Mouse (Mus musculus): ENCODE results near the gene Fcgr4. TPM values are rescaled to one million over a fixed set of nuclear protein-coding genes. Genes with fewer than 3 reads are reported as not detected.

Fcgr4 gene
- polyA plus RNA-seq, 1 experiment from 2014 or later: 0.35 TPM

GRCm38 (mm10) chr1:171036550-171037324 is 18.0 kb downstream of the Fcgr4 start:
- Histone ChIP-seq H3K4me1 (replicated peaks; ENCODE audit: control insufficient read depth, insufficient read depth, low read length) (peaks cover 5% of the 10 kb centered on the region; the same call in 1 of the 2 replicates), H3K27me3 (ENCODE audit: control insufficient read depth, insufficient read depth, low read length) (peaks cover 7% of the 10 kb centered on the region), H3K36me3 (ENCODE audit: control insufficient read depth, insufficient read depth, low read length) (no peaks in the 10 kb centered on the region), H3K4me3 (ENCODE audit: low read depth, low read length) (peak overlapping the region; percentile 35), H3K4me2 (ENCODE audit: low read depth, low read length, severe bottlenecking) (peak overlapping the region; percentile 52), H3K27ac (ENCODE audit: low read depth, low read length) (no peak overlapping the region), H3K9ac (ENCODE audit: low read length) (no peak overlapping the region), H3K9me3 (ENCODE audit: control insufficient read depth, low read length) (no peaks in the 10 kb centered on the region)
- 2% methylated on average over 22 of the region's 22 CpGs for WGBS
- peak; percentile 78 for DNase-seq (ENCODE audit: low spot score)
- peak; percentile 70 for ATAC-seq (replicated peaks; ENCODE audit: low FRiP score)

GRCm38 (mm10) chr1:171037861-171038721 is 19.4 kb downstream of the Fcgr4 start:
- peak; percentile 94 for DNase-seq (ENCODE audit: low spot score)
- Histone ChIP-seq H3K9me3 (ENCODE audit: control insufficient read depth, low read length) (no peaks in the 10 kb centered on the region), H3K4me1 (replicated peaks; ENCODE audit: control insufficient read depth, insufficient read depth, low read length) (peaks cover 2% of the 10 kb centered on the region; the same call in 1 of the 2 replicates), H3K4me3 (ENCODE audit: low read depth, low read length) (peak overlapping the region; percentile 81), H3K9ac (ENCODE audit: low read length) (peak overlapping the region; percentile 73), H3K27me3 (ENCODE audit: control insufficient read depth, insufficient read depth, low read length) (peaks cover 4% of the 10 kb centered on the region), H3K27ac (ENCODE audit: low read depth, low read length) (no peak overlapping the region), H3K36me3 (ENCODE audit: control insufficient read depth, insufficient read depth, low read length) (no peaks in the 10 kb centered on the region), H3K4me2 (ENCODE audit: low read depth, low read length, severe bottlenecking) (peak overlapping the region; percentile 52)
- WGBS: under 1% methylated on average over 47 of the region's 47 CpGs
- ATAC-seq (replicated peaks; ENCODE audit: low FRiP score): peak; percentile 79

GRCm38 (mm10) chr1:171039135-171039534 is 20.4 kb downstream of the Fcgr4 start:
- Histone ChIP-seq H3K27ac (ENCODE audit: low read depth, low read length) (no peak overlapping the region), H3K4me1 (replicated peaks; ENCODE audit: control insufficient read depth, insufficient read depth, low read length) (peaks cover 2% of the 10 kb centered on the region; the same call in 1 of the 2 replicates), H3K36me3 (ENCODE audit: control insufficient read depth, insufficient read depth, low read length) (no peaks in the 10 kb centered on the region), H3K4me2 (ENCODE audit: low read depth, low read length, severe bottlenecking) (no peak overlapping the region), H3K9me3 (ENCODE audit: control insufficient read depth, low read length) (no peaks in the 10 kb centered on the region), H3K9ac (ENCODE audit: low read length) (no peak overlapping the region), H3K27me3 (ENCODE audit: control insufficient read depth, insufficient read depth, low read length) (peaks cover 4% of the 10 kb centered on the region), H3K4me3 (ENCODE audit: low read depth, low read length) (no peak overlapping the region)
- ATAC-seq (replicated peaks; ENCODE audit: low FRiP score) (no peak), DNase-seq (ENCODE audit: low spot score) (no peak)
- 65% methylated on average over 6 of the region's 6 CpGs for WGBS

- WGBS: 93% methylated on average over 7 of the region's 7 CpGs
- ATAC-seq (replicated peaks; ENCODE audit: low FRiP score) (no peak), DNase-seq (ENCODE audit: low spot score) (no peak)
- no peaks in the 10 kb centered on the region for H3K36me3 ChIP-seq (ENCODE audit: control insufficient read depth, insufficient read depth, low read length)
- peaks cover under 1% of the 10 kb centered on the region; the same call in 1 of the 2 replicates for H3K4me1 ChIP-seq (replicated peaks; ENCODE audit: control insufficient read depth, insufficient read depth, low read length)
- H3K4me3 ChIP-seq (ENCODE audit: low read depth, low read length): no peak overlapping the region
- H3K9ac ChIP-seq (ENCODE audit: low read length): no peak overlapping the region
- no peaks in the 10 kb centered on the region for H3K9me3 ChIP-seq (ENCODE audit: control insufficient read depth, low read length)
- peaks cover 2% of the 10 kb centered on the region for H3K27me3 ChIP-seq (ENCODE audit: control insufficient read depth, insufficient read depth, low read length)
- no peak overlapping the region for H3K27ac ChIP-seq (ENCODE audit: low read depth, low read length)
- no peak overlapping the region for H3K4me2 ChIP-seq (ENCODE audit: low read depth, low read length, severe bottlenecking)
Observed at GRCm38 (mm10) chr1:171039880-171040279, 21.2 kb downstream of the Fcgr4 start.

GRCm38 (mm10) chr1:171043594-171044153 is 25.0 kb downstream of the Fcgr4 start:
- Histone ChIP-seq H3K27ac (ENCODE audit: low read depth, low read length) (0 out of 2 replicates have a peak overlapping the region, but pooled peaks have one; percentile 57), H3K4me2 (ENCODE audit: low read depth, low read length, severe bottlenecking) (peak overlapping the region; percentile 50), H3K36me3 (ENCODE audit: control insufficient read depth, insufficient read depth, low read length) (no peaks in the 10 kb centered on the region), H3K4me3 (ENCODE audit: low read depth, low read length) (peak overlapping the region; percentile 62), H3K9ac (ENCODE audit: low read length) (no peak overlapping the region), H3K27me3 (ENCODE audit: control insufficient read depth, insufficient read depth, low read length) (no peaks in the 10 kb centered on the region), H3K4me1 (replicated peaks; ENCODE audit: control insufficient read depth, insufficient read depth, low read length) (no peaks in the 10 kb centered on the region), H3K9me3 (ENCODE audit: control insufficient read depth, low read length) (no peaks in the 10 kb centered on the region)
- 70% methylated on average over 3 of the region's 3 CpGs for WGBS
- DNase-seq (ENCODE audit: low spot score): no peak
- ATAC-seq (replicated peaks; ENCODE audit: low FRiP score): no peak

GRCm38 (mm10) chr1:171044365-171045078 is 25.8 kb downstream of the Fcgr4 start:
- ATAC-seq (replicated peaks; ENCODE audit: low FRiP score) (peak; percentile 92), DNase-seq (ENCODE audit: low spot score) (peak; percentile 92)
- H3K9me3 ChIP-seq (ENCODE audit: control insufficient read depth, low read length): no peaks in the 10 kb centered on the region
- no peaks in the 10 kb centered on the region for H3K27me3 ChIP-seq (ENCODE audit: control insufficient read depth, insufficient read depth, low read length)
- H3K4me1 ChIP-seq (replicated peaks; ENCODE audit: control insufficient read depth, insufficient read depth, low read length): no peaks in the 10 kb centered on the region
- peak overlapping the region; percentile 57 for H3K27ac ChIP-seq (ENCODE audit: low read depth, low read length)
- peak overlapping the region; percentile 55 for H3K9ac ChIP-seq (ENCODE audit: low read length)
- H3K36me3 ChIP-seq (ENCODE audit: control insufficient read depth, insufficient read depth, low read length): no peaks in the 10 kb centered on the region
- peak overlapping the region; percentile 52 for H3K4me2 ChIP-seq (ENCODE audit: low read depth, low read length, severe bottlenecking)
- H3K4me3 ChIP-seq (ENCODE audit: low read depth, low read length): peak overlapping the region; percentile 62
- WGBS: under 1% methylated on average over 33 of the region's 33 CpGs

- no peaks in the 10 kb centered on the region for H3K9me3 ChIP-seq (ENCODE audit: control insufficient read depth, low read length)
- peak overlapping the region; percentile 44 for H3K9ac ChIP-seq (ENCODE audit: low read length)
- no peaks in the 10 kb centered on the region for H3K4me1 ChIP-seq (replicated peaks; ENCODE audit: control insufficient read depth, insufficient read depth, low read length)
- ATAC-seq (replicated peaks; ENCODE audit: low FRiP score): peak; percentile 28
- no peak overlapping the region for H3K27ac ChIP-seq (ENCODE audit: low read depth, low read length)
- DNase-seq (ENCODE audit: low spot score): no peak
- WGBS: 7% methylated on average over 14 of the region's 14 CpGs
- peak overlapping the region; percentile 62 for H3K4me3 ChIP-seq (ENCODE audit: low read depth, low read length)
- no peaks in the 10 kb centered on the region for H3K36me3 ChIP-seq (ENCODE audit: control insufficient read depth, insufficient read depth, low read length)
- no peaks in the 10 kb centered on the region for H3K27me3 ChIP-seq (ENCODE audit: control insufficient read depth, insufficient read depth, low read length)
- H3K4me2 ChIP-seq (ENCODE audit: low read depth, low read length, severe bottlenecking): peak overlapping the region; percentile 52; the same call in 1 of the 2 replicates
Observed at GRCm38 (mm10) chr1:171045079-171045465, 26.4 kb downstream of the Fcgr4 start.

GRCm38 (mm10) chr1:171046501-171046900 is 27.8 kb downstream of the Fcgr4 start:
- 71% methylated on average over 3 of the region's 3 CpGs for WGBS
- Histone ChIP-seq H3K27ac (ENCODE audit: low read depth, low read length) (no peak overlapping the region), H3K9me3 (ENCODE audit: control insufficient read depth, low read length) (no peaks in the 10 kb centered on the region), H3K36me3 (ENCODE audit: control insufficient read depth, insufficient read depth, low read length) (no peaks in the 10 kb centered on the region), H3K4me3 (ENCODE audit: low read depth, low read length) (no peak overlapping the region), H3K27me3 (ENCODE audit: control insufficient read depth, insufficient read depth, low read length) (no peaks in the 10 kb centered on the region), H3K9ac (ENCODE audit: low read length) (no peak overlapping the region), H3K4me2 (ENCODE audit: low read depth, low read length, severe bottlenecking) (no peak overlapping the region), H3K4me1 (replicated peaks; ENCODE audit: control insufficient read depth, insufficient read depth, low read length) (no peaks in the 10 kb centered on the region)
- no peak for DNase-seq (ENCODE audit: low spot score)
- no peak for ATAC-seq (replicated peaks; ENCODE audit: low FRiP score)

Data from forebrain, embryonic 11.5 days (tissue).